Mouse (Mus musculus): Measurements from ENCODE around the gene Mvp. TPM values are rescaled to one million over a fixed set of nuclear protein-coding genes. Genes with fewer than 3 reads are reported as not detected.

Gene Mvp
- total RNA-seq, 2 experiments from 2014 or later: 27.5 to 40.9 TPM

DNA sequence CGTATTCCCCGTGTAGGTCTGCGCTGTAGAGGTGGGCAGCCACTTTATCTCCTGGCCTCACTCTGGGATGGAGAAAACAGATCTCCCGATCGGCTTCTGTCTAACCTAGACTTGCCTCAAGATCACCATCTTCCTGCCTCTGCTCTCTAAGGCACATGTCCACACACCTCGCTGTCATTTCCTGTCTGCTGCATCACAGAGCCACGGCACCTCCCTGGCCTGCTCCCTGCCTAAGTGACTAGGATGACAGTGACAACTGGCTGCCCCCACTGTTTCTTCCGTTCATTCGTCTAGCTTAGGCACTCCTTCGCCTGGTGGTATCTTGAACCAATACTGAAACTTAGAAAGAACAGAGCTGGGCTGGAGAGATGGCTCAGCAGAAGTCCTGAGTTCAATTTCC is 14.9 kb downstream of the Mvp start:
- DNase-seq (ENCODE audit: low spot score): no peak

DNA sequence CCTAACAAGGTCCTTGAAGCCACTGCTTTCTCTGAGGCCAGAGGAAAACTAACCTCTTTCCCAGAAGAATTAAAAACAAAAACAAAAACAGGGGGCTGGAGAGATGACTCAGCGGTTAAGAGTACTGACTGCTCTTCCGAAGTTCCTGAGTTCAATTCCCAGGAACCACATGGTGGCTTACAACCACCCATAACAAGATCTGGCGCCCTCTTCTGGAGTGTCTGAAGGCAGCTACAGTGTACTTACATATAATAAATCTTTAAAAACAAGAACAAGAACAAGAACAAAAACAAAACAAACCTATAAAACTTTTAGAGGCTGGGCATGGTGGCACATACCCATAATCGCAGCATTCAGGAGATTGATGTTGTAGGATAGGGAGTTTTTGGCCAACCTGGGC is 18.0 kb downstream of the Mvp start:
- DNase-seq (ENCODE audit: low spot score): no peak

DNA sequence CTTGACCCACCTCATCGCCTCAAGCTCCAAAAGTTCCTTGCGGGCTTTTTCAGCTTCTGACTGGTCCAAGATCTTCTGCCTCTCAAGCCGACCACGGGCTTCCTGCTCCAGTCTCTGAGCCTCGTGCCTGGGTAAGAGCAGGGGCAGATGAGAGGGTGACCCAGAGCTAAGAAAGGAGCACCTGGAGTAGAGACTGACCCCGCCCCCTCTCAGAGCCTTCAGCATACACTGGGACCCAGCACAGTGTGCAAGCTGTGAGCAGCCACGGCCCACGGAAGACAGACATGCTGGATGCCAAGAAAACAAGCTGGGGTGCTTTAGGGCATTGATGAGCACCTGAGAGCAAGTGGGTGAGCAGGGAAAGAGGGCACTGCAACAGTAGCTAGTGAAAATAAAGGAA is 25.6 kb downstream of the Mvp start:
- DNase-seq (ENCODE audit: low spot score): no peak

DNA sequence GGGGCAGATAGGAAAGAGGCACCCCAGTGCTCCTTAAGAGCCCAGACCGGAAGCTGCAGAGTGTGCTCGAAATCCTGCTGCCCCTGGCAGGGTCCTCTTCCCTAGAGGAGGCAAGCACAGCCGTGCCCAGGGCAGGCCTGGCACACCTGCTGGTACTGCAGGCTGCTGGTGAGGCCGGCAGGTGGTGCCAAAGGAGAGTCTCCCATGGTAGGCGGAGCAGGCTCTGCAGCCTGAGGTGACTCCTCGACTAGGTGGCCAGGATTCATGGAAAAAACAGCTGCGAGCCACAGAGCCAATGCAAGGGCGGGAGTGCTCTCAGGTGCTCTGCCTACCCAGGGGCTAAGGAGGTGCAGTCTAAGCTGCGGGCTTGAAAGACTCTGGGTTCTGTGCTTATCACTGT is 28.1 kb downstream of the Mvp start:
- DNase-seq (ENCODE audit: low spot score): peak; percentile 70

DNA sequence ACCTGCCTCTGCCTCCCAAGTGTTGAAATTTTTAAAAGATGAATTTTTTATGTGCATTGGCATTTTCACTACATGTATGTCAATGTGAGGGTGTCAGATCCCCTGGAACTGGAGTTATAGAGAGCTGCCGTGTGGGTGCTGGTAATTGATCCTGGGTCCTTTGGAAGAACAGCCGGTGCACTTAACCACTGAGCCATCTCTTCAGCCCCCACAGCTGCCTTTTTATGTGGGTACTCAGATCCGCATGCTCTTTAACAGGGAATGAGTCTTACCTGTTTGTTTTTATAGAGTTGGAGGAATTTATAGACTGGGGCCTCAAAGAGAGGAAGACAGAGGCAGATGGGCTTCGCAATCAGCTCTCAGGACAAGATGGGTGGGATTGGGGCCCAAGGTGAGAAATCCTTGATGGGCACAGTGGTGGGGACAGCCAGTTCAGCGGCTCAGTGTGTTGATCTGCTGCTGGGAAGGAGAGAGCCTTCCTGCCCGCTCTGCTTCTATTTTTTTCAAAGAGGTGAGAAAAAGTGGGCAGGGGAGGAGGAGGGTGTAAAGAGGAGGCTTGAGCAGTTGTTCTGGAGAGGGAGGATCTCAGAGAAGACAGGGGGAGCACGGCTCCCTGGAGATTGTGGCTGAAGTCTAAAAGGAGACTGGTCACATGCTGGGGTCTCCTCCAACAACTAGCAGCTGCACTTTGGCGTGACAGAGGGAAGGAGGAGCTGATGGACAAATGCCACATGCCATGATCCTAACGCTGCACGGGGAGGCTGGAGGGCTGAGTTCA is 29.6 kb downstream of the Mvp start:
- DNase-seq (ENCODE audit: low spot score): peak; percentile 71

DNA sequence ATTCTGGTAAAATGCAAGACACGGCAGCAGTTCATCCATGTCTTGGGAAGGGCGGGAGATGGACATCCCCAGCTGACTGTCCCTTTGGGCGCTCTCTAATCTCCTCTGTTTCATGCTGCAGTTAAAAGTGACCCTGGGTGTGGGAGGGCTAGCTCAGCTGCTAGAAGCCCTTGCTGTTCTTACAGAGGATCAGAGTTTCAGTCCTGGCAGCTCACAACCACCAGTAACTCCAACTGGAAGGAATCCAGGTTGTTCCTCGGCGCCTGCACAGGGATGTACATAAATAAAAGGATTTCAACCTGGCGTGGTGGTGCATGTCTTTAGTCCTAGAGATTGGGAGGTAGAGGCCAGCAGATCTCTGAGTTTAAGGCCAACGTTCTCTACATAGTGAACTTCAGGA is 31.3 kb downstream of the Mvp start:
- peak; percentile 39 for DNase-seq (ENCODE audit: low spot score)

DNA sequence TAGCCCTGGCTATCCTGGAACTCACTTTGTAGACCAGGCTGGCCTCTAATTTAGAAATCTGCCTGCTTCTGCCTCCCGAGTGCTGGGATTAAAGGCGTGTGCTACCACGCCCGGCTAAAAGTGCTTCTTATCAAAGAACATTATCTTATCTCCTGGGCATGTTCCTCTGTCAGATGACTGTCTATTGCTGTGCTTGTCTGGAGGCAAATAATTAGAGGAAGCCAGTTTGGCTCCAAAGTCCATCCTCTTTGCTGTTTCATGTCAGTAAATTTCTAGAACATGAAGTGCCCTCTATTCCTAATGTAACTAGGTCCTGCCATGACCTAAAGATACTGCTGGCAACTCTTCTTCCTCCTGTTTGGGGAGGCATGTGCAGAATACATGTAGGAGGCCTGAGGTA is 32.4 kb downstream of the Mvp start:
- DNase-seq (ENCODE audit: low spot score): no peak

DNA sequence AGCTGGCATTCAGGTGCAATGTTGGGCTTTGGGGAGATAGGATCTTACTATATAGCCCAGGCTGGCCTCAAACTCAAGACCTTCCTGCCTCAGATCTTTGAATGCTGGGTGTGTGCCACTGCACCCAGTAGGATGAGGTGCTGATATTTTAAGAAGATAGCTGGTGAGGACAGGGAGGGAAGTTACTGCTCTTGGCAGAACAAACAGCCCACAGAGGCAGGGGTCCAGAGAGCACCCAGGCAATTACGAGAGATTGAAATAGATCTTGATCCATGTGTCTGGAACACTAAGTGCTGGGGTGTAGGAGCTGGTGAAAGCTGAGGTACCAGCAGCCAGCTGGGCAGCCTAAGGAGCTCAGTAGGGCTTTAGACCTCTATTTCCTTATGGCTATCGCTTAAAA is 32.8 kb downstream of the Mvp start:
- peak; percentile 69 for DNase-seq (ENCODE audit: low spot score)

DNA sequence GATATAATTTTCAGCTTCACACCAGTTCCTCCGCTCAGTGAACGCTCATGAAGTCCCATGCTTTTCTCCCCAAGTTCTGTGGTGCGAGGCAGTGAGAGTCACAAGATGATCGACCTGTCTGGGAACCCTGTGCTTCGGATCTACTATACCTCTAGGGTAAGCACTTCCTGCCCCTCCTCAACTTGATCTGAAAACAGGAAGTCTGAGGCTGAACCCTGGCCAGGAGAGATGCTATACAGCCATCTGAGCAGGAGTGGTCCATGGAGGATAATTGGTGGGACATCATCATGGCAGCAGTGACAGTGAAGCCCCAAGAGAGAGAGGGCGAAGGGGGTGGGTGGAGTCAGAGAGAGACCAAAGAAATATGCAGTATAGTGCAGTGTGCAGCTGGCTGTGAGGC is 35.6 kb downstream of the Mvp start:
- DNase-seq (ENCODE audit: low spot score): no peak

DNA sequence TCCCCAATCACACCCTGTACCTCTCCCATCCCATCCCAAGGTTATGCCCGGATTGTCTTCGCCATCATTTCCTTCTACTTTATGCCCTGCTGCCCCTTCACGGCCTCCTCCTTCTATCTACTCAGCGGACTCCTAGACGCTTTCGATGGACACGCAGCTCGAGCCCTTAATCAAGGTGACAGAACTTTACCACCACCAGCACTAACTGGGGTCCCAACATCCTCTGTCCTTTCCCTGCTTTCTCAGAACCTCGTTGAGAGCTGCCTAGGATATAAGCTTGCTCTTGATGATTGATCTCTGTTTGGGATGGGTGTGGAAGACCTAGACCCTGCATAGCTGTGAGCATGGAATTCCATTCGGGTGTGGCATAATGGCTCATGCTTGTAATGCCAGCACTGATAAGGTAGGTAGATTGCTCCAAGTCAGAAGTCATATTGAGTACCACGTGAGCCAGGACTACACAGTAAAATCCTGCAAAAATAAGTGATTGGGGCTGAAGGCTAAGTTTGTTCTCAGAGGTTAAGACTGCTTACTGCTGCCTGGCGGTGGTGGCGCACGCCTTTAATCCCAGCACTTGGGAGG is 37.5 kb downstream of the Mvp start:
- no peak for DNase-seq (ENCODE audit: low spot score)

DNA sequence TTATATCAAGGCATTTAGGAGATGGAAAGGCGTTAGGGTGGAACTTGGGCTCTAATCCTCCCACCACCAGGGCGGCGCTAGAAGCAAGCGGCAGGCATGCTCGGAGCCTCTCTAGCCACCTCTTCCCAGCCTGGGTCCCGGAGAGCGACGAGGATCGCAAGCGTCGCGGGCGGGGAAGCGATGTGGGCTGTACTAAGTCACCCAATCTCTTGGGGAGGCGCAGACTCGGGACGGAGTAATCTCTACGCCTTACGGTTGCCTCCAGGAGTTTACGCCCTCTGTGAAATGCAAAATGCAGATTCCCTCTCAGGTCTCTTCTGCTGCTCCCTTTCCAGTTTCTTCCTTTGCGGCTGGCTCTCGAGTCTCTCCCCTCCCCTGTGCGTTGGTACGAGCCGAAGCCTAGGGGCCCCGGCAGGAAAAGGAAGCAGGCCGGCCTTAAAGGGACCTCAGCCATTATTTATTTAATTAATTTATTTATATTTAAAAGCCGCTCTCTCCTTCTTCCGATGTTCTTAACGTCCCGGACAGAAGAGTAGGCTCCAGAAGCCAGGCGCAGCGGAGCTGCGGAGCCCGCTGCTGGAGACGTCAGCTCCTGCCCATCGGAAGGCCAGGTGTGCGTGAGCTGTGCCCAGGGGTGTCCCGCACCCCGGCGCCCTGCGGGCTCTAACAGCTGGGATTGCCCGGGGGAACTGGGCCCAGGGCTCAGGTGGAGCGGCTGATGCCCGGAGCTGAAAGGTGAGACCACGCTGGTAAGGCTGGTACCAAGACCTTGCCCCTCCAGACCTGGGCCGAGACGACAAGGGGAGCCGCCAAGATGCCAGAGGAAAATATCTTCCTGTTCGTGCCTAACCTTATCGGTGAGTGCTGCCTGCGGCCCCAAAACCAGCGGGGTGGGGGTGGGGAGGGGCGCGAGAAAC is 38.2 kb downstream of the Mvp start, which contains the start of gene Cdiptos:
Gene Cdiptos (minus strand): TSS at position 149 of the 917 bp plus-strand sequence.
- peak; percentile 96 for DNase-seq (ENCODE audit: low spot score)

DNA sequence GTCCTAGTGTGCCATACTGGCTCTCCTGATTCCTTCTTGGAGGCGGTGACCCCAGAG is 38.7 kb downstream of the Mvp start, which contains the start of gene Cdipt:
Gene Cdipt (plus strand): TSS at position 22 of the 57 bp plus-strand sequence.
- no peak for DNase-seq (ENCODE audit: low spot score)

DNA sequence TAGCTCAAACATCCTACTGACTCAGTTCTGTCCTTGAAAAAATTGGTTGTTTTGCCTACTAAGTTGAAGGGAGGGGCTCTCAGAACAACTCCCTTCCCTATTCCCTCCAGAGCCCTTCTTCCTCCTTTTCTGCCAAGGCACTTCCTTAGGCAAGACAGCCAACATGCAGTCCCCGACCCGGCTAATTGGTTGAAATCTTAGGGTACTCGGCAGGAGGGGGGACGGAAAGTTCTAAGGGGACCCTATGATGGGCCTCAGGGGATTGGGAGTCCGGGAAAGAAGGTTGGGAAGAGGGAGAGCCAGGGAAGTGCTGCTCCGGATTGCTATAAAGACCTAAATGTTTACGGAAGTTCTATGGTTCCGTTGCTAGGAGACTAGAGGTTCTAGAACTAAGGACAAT is 38.9 kb downstream of the Mvp start:
- DNase-seq (ENCODE audit: low spot score): peak; percentile 50

DNA sequence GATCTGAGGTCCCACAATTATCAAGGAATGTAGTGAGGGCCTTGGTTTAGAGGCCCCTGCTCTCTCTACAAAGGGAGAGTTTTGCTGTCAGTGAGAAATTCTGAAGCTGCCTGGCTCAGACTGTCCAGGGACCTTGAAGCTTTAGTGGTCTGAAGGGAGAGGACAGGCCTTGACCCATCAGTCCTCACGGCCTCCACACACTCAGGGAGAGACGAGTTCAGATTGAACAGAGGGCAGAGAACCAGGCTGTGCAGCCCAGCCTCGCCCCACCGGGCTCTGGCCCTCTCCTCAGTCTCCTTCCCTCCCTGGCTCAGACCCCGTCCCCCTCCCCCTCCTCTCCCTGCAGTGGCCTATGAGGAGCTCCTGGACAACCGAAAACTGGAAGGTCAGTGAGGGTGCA is 47.1 kb downstream of the Mvp start:
- DNase-seq (ENCODE audit: low spot score): no peak

DNA sequence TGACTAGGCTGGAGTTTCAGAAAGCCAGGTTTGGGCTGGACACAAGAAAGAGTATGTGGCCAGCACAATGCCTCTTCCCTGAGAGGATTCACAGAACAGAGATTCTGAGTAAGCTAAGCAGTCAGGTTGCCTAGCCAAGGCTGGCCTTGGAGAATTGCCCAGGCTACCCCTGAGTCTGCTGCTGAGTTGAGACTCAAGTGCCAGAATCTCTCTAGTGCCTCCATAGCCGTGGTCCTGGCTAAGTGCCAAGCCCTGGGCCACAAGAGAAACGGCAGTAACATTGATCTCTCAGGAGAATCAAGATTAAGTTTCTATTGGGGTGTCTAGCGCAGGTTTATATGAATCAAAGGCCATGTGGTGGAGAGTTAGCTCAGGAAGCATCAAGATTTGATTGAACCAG is 48.9 kb downstream of the Mvp start:
- no peak for DNase-seq (ENCODE audit: low spot score)

DNA sequence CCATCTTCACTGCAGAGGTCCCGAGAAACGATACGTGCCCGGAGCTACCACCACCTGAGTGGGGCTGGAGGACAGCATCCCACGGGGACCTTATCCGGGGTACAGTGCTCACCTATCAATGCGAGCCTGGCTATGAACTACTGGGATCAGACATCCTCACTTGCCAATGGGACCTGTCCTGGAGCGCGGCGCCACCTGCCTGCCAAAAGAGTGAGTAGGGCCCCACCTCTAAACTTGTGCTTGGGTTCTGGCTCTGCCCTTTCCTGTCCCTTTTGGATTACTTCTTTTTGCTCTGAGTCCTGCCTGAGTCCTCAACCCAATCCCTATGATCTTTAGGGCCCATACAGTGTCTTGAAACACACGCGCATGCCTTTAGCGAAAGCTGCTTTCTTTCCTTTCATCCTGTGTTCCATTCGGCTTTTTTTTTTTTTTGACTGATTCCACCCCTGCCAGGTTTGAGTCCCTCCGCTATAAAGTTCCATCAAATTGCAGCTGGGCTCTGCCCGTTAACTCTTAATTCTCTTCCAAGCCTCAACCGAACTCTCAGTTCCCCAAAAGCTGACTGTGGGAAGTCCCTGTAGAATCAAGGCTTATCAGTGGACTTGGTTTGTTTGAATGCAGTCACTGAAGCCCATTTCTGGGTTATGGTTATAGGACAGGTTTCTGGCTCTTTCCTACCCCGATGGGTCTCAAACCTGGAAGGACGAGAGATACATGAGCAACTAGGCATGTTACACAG is 50.7 kb downstream of the Mvp start:
- no peak for DNase-seq (ENCODE audit: low spot score)

DNA sequence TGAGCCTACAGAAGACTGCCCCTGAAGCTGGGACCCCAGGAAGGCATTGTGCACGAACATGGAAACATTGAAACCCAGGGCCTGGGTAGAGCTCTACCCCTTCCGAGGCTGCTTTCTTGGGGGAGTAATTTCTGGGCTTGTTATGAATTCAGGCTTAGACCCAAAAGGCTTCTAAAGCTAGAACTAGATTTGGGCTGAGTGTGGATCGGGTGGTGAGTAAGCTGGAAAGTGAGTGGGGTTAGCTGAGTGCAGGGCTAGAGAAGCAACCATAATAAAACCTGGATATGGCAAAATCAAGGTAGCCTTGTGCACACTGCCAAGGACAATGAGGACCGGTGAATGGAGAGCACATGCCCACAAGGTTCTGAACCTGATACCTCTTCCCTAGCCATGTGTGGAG is 52.5 kb downstream of the Mvp start:
- DNase-seq (ENCODE audit: low spot score): no peak

DNA sequence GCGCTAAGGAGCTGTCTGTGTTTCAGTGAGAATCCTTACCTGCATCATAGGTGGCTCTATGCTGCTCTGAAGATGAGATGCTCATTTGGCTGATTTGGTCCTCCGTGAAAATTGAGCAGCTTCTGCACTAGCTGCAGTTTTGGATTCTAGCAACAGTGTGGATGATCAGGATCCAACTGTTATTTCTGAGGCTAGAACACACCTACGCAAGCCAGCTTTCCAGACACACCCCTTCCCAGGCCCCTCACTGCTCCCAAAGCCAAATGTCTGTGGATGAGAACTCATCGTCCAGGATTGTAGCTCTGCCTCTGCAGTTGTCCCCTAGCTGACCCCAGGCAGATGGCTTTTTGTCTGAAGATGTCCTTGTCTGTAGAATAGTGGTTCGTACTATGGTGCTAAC is 53.3 kb downstream of the Mvp start:
- DNase-seq (ENCODE audit: low spot score): no peak

DNA sequence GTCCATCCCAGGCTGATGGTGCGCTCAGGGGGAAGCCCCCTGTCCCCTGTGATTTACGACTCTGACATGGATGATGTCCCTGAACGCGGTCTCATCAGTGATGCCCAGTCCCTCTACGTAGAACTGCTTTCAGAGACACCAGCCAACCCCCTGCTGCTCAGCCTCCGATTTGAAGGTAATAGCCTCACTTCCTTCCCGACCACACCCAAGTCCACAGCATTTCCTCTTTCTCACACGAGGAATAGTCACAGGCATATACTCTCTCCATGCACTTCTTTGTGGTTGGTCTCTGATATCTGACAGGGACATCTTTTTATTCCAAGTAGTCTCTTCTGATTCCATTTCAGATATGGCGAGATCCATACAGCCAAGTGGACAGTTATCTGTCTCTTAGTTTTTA is 54.6 kb downstream of the Mvp start:
- no peak for DNase-seq (ENCODE audit: low spot score)

DNA sequence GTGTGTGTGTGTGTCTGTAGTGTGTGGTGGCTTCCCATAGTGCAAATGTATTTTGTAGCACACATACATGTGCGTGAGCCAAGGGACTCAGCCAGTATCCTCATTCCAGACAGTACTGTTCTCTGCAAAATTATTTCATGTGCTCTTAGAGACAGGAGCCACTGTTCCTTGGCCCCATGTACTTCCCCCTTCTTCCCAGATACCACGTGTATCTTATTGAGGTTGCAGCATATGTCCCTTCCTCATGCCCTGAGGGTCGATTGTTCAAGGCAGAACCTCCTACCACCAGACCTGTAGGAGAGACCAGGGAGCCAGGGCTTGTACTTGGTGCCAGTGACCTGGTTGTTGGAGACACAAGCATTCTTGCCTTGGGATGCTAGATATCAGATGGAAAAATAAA is 59.3 kb downstream of the Mvp start:
- no peak for DNase-seq (ENCODE audit: low spot score)

DNA sequence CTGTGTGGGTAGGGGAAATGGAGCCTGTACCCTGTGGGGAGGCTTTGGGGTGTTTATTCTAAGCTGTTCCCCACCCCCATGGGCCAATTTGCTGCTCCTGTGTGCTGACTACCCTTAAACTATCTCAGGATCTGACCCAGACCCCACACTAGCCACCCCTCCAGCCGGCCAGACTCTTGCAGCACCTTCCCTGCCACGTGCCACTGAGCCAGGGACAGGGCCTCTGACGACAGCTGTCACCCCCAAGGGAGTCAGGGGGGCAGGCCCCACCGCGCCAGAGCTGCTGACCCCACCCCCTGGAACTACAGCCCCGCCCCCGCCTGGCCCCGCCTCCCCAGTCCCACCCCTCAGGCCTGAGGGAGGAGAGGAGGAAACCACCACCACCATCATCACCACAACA is 61.8 kb downstream of the Mvp start:
- no peak for DNase-seq (ENCODE audit: low spot score)

DNA sequence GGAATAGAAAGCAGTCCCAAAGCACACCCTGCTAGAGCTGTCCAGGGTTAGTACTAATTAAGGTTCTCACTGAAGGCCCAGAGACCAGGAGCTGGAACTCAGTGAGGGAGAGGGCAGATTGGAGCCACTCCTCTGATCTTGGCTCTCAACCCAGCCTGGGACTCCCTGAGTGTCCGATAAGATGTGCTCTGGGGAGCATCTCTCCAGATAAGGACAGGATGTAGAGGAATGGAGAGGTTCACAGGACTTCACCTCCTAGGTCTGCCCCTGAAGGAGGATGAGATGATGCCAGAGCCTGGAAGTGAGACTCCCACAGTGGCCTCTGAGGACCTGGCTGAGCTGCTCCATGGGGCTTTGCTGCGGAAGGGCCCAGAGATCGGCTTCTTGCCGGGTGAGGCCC is 62.7 kb downstream of the Mvp start:
- DNase-seq (ENCODE audit: low spot score): no peak

Data from gastrocnemius, adult 18-20 months (tissue).